Mouse (Mus musculus) midbrain, embryonic 13.5 days (tissue): Measurements from ENCODE around the gene Jmjd1c. TPM values are rescaled to one million over a fixed set of nuclear protein-coding genes. Genes with fewer than 3 reads are reported as not detected.

ENCODE experiments used
- ATAC-seq: fragments of 200-750 bp; cut with Nextera tagmentation; 2 replicates; pipeline ENCODE4 v1.8.0; 2017; ENCODE audit warnings: mild to moderate bottlenecking, moderate TSS enrichment, moderate library complexity
- H3K27ac ChIP-seq: fragments of 300-500 bp; sonication (generic); 2 replicates; pipeline ENCODE4 v1.5.1; 2015; ENCODE audit warnings: inconsistent platforms, mild to moderate bottlenecking, moderate library complexity
- H3K27me3 ChIP-seq: fragments of 300-500 bp; sonication (generic); 2 replicates; pipeline ENCODE4 v1.6.1; 2015; ENCODE audit warnings: mild to moderate bottlenecking, inconsistent platforms
- H3K36me3 ChIP-seq: fragments of 300-500 bp; sonication (generic); 2 replicates; pipeline ENCODE4 v1.6.1; 2015; ENCODE audit warnings: mild to moderate bottlenecking, inconsistent platforms
- H3K4me1 ChIP-seq: fragments of 300-500 bp; sonication (generic); replicated peaks from 2 replicates; pipeline ENCODE4 v1.6.1; 2015; ENCODE audit warnings: inconsistent platforms
- H3K4me2 ChIP-seq: fragments of 300-500 bp; sonication (generic); replicated peaks from 2 replicates; pipeline ENCODE4 v1.6.1; 2015; ENCODE audit warnings: moderate library complexity, mild to moderate bottlenecking, inconsistent platforms
- H3K4me3 ChIP-seq: fragments of 300-500 bp; sonication (generic); replicated peaks from 2 replicates; pipeline ENCODE4 v1.5.1; 2015; ENCODE audit warnings: mild to moderate bottlenecking, inconsistent platforms
- H3K9ac ChIP-seq: fragments of 300-500 bp; sonication (generic); replicated peaks from 2 replicates; pipeline ENCODE4 v1.6.1; 2015; ENCODE audit warnings: mild to moderate bottlenecking, inconsistent platforms
- H3K9me3 ChIP-seq: fragments of 300-500 bp; sonication (generic); 2 replicates; pipeline ENCODE4 v1.6.1; 2016; ENCODE audit warnings: mild to moderate bottlenecking, inconsistent platforms
- WGBS: fragments of 180-500 bp; shearing (Covaris S2); methylation state at CpG from one replicate; pipeline ENCODE4 v1.1.7; 2015; 5-methylcytosine and 5-hydroxymethylcytosine counted together
- polyA plus RNA-seq: library from polyadenylated mRNA; unstranded; fragments of >200 nt; fragmentation: Nextera tagmentation; extraction: Ambion mirVana; gene quantifications from 2 replicates; pipeline ENCODE4 v1.2.1, GENCODE M21; 2015

Jmjd1c gene
- polyA plus RNA-seq, 1 experiment from 2014 or later: 56.1 TPM

DNA sequence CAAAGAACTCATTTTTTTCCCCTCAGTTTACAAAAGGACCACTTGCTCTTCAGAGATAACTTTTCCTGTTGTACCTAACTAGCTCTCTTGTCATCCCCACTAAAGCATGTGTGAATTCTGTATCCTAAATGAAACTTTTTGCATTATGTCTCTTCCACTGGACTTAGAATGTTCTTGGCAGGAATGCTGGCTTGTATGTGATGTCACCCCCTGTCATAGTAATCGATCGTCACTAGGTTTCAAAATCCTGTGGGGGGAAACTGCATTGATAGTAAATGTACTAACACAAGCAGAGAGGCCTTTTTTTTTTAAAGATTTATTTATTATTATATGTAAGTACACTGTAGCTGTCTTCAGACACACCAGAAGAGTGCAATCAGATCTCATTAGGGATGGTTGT is 112.0 kb downstream of the Jmjd1c start:
- no peak overlapping the region for H3K4me3 ChIP-seq
- H3K9me3 ChIP-seq: no peaks in the 10 kb centered on the region
- WGBS: 81% methylated on average over 2 of the region's 2 CpGs
- no peak for ATAC-seq
- H3K4me2 ChIP-seq: no peak overlapping the region
- H3K36me3 ChIP-seq: no peaks in the 10 kb centered on the region
- no peaks in the 10 kb centered on the region for H3K4me1 ChIP-seq
- H3K9ac ChIP-seq: no peak overlapping the region
- H3K27ac ChIP-seq: no peak overlapping the region
- no peaks in the 10 kb centered on the region for H3K27me3 ChIP-seq

- WGBS: 88% methylated on average over 4 of the region's 4 CpGs
- H3K4me1 ChIP-seq: peaks cover 5% of the 10 kb centered on the region; the same call in 1 of the 2 replicates
- no peaks in the 10 kb centered on the region for H3K9me3 ChIP-seq
- H3K27ac ChIP-seq: no peak overlapping the region
- no peaks in the 10 kb centered on the region for H3K27me3 ChIP-seq
- H3K36me3 ChIP-seq: no peaks in the 10 kb centered on the region
- H3K4me3 ChIP-seq: no peak overlapping the region
- no peak overlapping the region for H3K4me2 ChIP-seq
- H3K9ac ChIP-seq: no peak overlapping the region
- ATAC-seq: no peak
These were observed 114.2 kb downstream of the Jmjd1c start for GRCm38 (mm10) chr10:67209916-67210675.

DNA sequence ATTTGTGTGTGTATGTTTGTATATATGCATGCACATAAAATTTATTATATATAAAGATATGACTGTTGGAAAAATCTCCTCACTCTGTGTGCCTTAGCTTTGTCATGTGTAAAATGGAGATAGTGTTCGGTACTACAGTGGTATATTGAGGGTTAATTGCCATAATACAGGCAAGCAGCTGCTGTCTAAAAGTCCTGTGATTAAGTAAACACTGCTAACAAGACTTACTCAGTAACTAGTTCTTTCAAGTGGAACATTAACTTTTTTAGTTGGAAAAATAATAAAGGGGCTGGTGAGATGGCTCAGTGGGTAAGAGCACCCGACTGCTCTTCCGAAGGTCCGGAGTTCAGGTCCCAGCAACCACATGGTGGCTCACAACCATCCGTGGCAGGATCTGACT is 116.1 kb downstream of the Jmjd1c start:
- Histone ChIP-seq H3K27me3 (no peaks in the 10 kb centered on the region), H3K9me3 (no peaks in the 10 kb centered on the region), H3K27ac (no peak overlapping the region), H3K4me1 (peaks cover 5% of the 10 kb centered on the region; the same call in 1 of the 2 replicates), H3K36me3 (no peaks in the 10 kb centered on the region), H3K4me2 (no peak overlapping the region), H3K4me3 (no peak overlapping the region), H3K9ac (no peak overlapping the region)
- WGBS: 97% methylated on average over 5 of the region's 5 CpGs
- ATAC-seq: no peak

DNA sequence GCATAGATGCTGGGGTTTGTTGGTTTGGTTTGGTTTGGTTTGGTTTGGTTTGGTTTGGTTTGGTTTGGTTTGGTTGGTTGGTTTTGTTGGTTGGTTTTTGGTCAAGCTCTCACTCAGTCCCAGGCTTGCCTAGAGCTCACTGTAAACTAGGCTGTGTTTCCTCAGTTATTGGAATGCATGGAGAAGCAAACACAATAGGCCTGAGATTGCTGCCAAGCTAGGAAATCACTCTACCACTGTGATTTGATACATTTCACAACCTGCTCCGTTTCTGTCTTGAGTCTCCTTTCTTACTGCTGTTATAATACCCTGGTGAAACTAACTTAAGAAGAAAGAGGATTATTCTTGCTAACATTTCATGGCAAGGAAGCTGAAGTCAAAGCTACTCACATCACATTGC is 117.8 kb downstream of the Jmjd1c start:
- Histone ChIP-seq H3K9me3 (no peaks in the 10 kb centered on the region), H3K4me3 (no peak overlapping the region), H3K27me3 (no peaks in the 10 kb centered on the region), H3K27ac (no peak overlapping the region), H3K4me2 (no peak overlapping the region), H3K36me3 (peaks cover 3% of the 10 kb centered on the region; the same call in 1 of the 2 replicates), H3K4me1 (peaks cover 5% of the 10 kb centered on the region; the same call in 1 of the 2 replicates), H3K9ac (no peak overlapping the region)
- WGBS: 10% methylated on average over 1 of the region's 1 CpGs
- ATAC-seq: no peak

- ATAC-seq: no peak
- H3K4me3 ChIP-seq: no peak overlapping the region
- no peak overlapping the region for H3K27ac ChIP-seq
- no peaks in the 10 kb centered on the region for H3K9me3 ChIP-seq
- peaks cover 5% of the 10 kb centered on the region; the same call in 1 of the 2 replicates for H3K4me1 ChIP-seq
- no peak overlapping the region for H3K9ac ChIP-seq
- H3K4me2 ChIP-seq: no peak overlapping the region
- 88% methylated on average over 4 of the region's 4 CpGs for WGBS
- no peaks in the 10 kb centered on the region for H3K27me3 ChIP-seq
- peaks cover 17% of the 10 kb centered on the region for H3K36me3 ChIP-seq
These were observed 119.2 kb downstream of the Jmjd1c start for GRCm38 (mm10) chr10:67215133-67215532.

- peaks cover 24% of the 10 kb centered on the region for H3K36me3 ChIP-seq
- ATAC-seq: no peak
These were observed 120.9 kb downstream of the Jmjd1c start for GRCm38 (mm10) chr10:67216872-67217271.

GRCm38 (mm10) chr10:67218873-67219565 is 123.1 kb downstream of the Jmjd1c start:
- WGBS: 94% methylated on average over 18 of the region's 18 CpGs

More at GRCm38 (mm10) chr10:67216872-67217271, 120.9 kb downstream of the Jmjd1c start:
- Histone ChIP-seq H3K9ac (no peak overlapping the region), H3K9me3 (no peaks in the 10 kb centered on the region), H3K4me2 (no peak overlapping the region), H3K27ac (no peak overlapping the region), H3K4me3 (no peak overlapping the region), H3K4me1 (peaks cover 5% of the 10 kb centered on the region; the same call in 1 of the 2 replicates), H3K27me3 (no peaks in the 10 kb centered on the region)
- 80% methylated on average over 3 of the region's 3 CpGs for WGBS

GRCm38 (mm10) chr10:67220251-67220650 is 124.3 kb downstream of the Jmjd1c start:
- H3K36me3 ChIP-seq: peaks cover 37% of the 10 kb centered on the region
- H3K4me1 ChIP-seq: no peaks in the 10 kb centered on the region; the same call in 1 of the 2 replicates
- no peak overlapping the region for H3K27ac ChIP-seq
- H3K9me3 ChIP-seq: no peaks in the 10 kb centered on the region
- no peak for ATAC-seq
- WGBS: 85% methylated on average over 4 of the region's 4 CpGs
- no peak overlapping the region for H3K4me2 ChIP-seq
- H3K4me3 ChIP-seq: no peak overlapping the region
- no peaks in the 10 kb centered on the region for H3K27me3 ChIP-seq
- H3K9ac ChIP-seq: no peak overlapping the region

More at GRCm38 (mm10) chr10:67218873-67219565, 123.1 kb downstream of the Jmjd1c start:
- Histone ChIP-seq H3K9ac (no peak overlapping the region), H3K4me1 (peaks cover 1% of the 10 kb centered on the region; the same call in 1 of the 2 replicates), H3K9me3 (no peaks in the 10 kb centered on the region), H3K27me3 (no peaks in the 10 kb centered on the region), H3K27ac (no peak overlapping the region), H3K4me2 (no peak overlapping the region), H3K36me3 (peaks cover 27% of the 10 kb centered on the region), H3K4me3 (no peak overlapping the region)
- no peak for ATAC-seq

DNA sequence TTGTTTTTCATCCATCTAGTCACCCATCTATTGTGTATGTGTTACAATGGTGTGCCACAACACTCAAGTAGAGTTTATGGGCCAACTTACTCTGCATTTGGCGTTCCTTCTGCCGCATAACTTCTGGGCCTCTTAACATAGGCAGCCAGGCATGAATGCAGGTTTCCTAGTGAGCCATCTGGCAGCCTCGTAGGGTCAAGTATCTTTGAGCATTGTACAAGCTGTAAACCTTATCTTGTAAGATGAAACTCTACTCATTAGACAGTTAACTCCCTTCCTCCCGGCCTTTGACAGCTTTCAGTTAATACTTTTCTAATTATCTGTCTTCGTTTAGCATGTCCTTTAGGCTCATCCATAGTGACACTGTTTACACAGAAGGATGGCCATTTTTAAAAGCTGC is 125.4 kb downstream of the Jmjd1c start:
- ATAC-seq: no peak
- 58% methylated on average over 5 of the region's 5 CpGs for WGBS
- H3K36me3 ChIP-seq: peaks cover 47% of the 10 kb centered on the region
- no peaks in the 10 kb centered on the region; the same call in 1 of the 2 replicates for H3K4me1 ChIP-seq
- H3K9me3 ChIP-seq: no peaks in the 10 kb centered on the region
- no peak overlapping the region for H3K4me2 ChIP-seq
- no peaks in the 10 kb centered on the region for H3K27me3 ChIP-seq
- H3K9ac ChIP-seq: no peak overlapping the region
- H3K27ac ChIP-seq: no peak overlapping the region
- no peak overlapping the region for H3K4me3 ChIP-seq

- Histone ChIP-seq H3K4me1 (no peaks in the 10 kb centered on the region; the same call in 1 of the 2 replicates), H3K36me3 (peaks cover 51% of the 10 kb centered on the region), H3K27me3 (no peaks in the 10 kb centered on the region), H3K4me2 (no peak overlapping the region), H3K9ac (no peak overlapping the region), H3K9me3 (no peaks in the 10 kb centered on the region), H3K4me3 (no peak overlapping the region), H3K27ac (no peak overlapping the region)
- WGBS: 87% methylated on average over 3 of the region's 4 CpGs
- ATAC-seq: no peak
These were observed 128.0 kb downstream of the Jmjd1c start for GRCm38 (mm10) chr10:67223942-67224341.

GRCm38 (mm10) chr10:67225528-67225927 is 129.6 kb downstream of the Jmjd1c start:
- Histone ChIP-seq H3K27ac (no peak overlapping the region), H3K27me3 (no peaks in the 10 kb centered on the region), H3K4me1 (no peaks in the 10 kb centered on the region; the same call in 1 of the 2 replicates), H3K36me3 (peaks cover 45% of the 10 kb centered on the region), H3K4me2 (no peak overlapping the region), H3K4me3 (no peak overlapping the region), H3K9ac (no peak overlapping the region), H3K9me3 (no peaks in the 10 kb centered on the region)
- ATAC-seq: no peak
- WGBS: 94% methylated on average over 6 of the region's 6 CpGs

GRCm38 (mm10) chr10:67226109-67226508 is 130.2 kb downstream of the Jmjd1c start:
- Histone ChIP-seq H3K36me3 (peaks cover 51% of the 10 kb centered on the region), H3K9ac (no peak overlapping the region), H3K4me1 (no peaks in the 10 kb centered on the region; the same call in 1 of the 2 replicates), H3K4me2 (no peak overlapping the region), H3K4me3 (no peak overlapping the region), H3K27me3 (no peaks in the 10 kb centered on the region), H3K27ac (no peak overlapping the region), H3K9me3 (no peaks in the 10 kb centered on the region)
- 93% methylated on average over 7 of the region's 7 CpGs for WGBS
- ATAC-seq: no peak
